Mouse (Mus musculus) hindbrain, postnatal 0 days (tissue): ENCODE data around the gene Spata31d1a. TPM values are rescaled to one million over a fixed set of nuclear protein-coding genes. Genes with fewer than 3 reads are reported as not detected.

Source experiments
- ATAC-seq: fragments of 200-750 bp; cut with Nextera tagmentation; 2 replicates; pipeline ENCODE4 v1.8.0; 2017; ENCODE audit warnings: mild to moderate bottlenecking, moderate TSS enrichment, moderate library complexity
- DNase-seq: peaks from one replicate; pipeline ENCODE4 v3.0.0-alpha.2; 2015; ENCODE audit warnings: low spot score
- H3K27ac ChIP-seq: fragments of 300-500 bp; sonication (generic); 2 replicates; pipeline ENCODE4 v1.5.1; 2014; ENCODE audit warnings: mild to moderate bottlenecking
- H3K27me3 ChIP-seq: fragments of 300-500 bp; sonication (generic); 2 replicates; pipeline ENCODE4 v1.6.1; 2014; ENCODE audit warnings: low read length, mixed read lengths; ENCODE audit not compliant: insufficient read depth
- H3K36me3 ChIP-seq: fragments of 300-500 bp; sonication (generic); 2 replicates; pipeline ENCODE4 v1.6.1; 2014; ENCODE audit warnings: low read length, mixed read lengths; ENCODE audit not compliant: insufficient read depth
- H3K4me1 ChIP-seq: fragments of 300-500 bp; sonication (generic); 2 replicates; pipeline ENCODE4 v1.6.1; 2014; ENCODE audit warnings: antibody characterized with exemption, low read length, mixed read lengths; ENCODE audit not compliant: insufficient read depth
- H3K4me2 ChIP-seq: fragments of 300-500 bp; sonication (generic); 2 replicates; pipeline ENCODE4 v1.6.1; 2014; ENCODE audit warnings: low read depth, mild to moderate bottlenecking, low read length, moderate library complexity, mixed read lengths
- H3K4me3 ChIP-seq: fragments of 300-500 bp; sonication (generic); 2 replicates; pipeline ENCODE4 v1.5.1; 2014; ENCODE audit warnings: low read length
- H3K9ac ChIP-seq: fragments of 300-500 bp; sonication (generic); replicated peaks from 2 replicates; pipeline ENCODE4 v1.6.1; 2014; ENCODE audit warnings: mild to moderate bottlenecking, low read length, moderate library complexity, mixed read lengths
- H3K9me3 ChIP-seq: fragments of 300-500 bp; sonication (generic); 2 replicates; pipeline ENCODE4 v1.6.1; 2016; ENCODE audit warnings: low read length, mixed read lengths
- CTCF ChIP-seq: IDR thresholded peaks from 2 replicates; pipeline ENCODE4 v1.5.1; 2016; ENCODE audit warnings: antibody characterized with exemption, control low read depth, low read depth
- WGBS: fragments of 180-500 bp; shearing (Covaris S2); extraction: QIAGEN DNeasy Blood & Tissue Kit; methylation state at CpG from one replicate; pipeline ENCODE4 v1.1.7; 2014; 5-methylcytosine and 5-hydroxymethylcytosine counted together
- polyA plus RNA-seq: library from polyadenylated mRNA; unstranded; fragments of >200 nt; fragmentation: Nextera tagmentation; extraction: Ambion mirVana; gene quantifications from 2 replicates; pipeline ENCODE4 v1.2.1, GENCODE M21; 2015
- total RNA-seq: library from RNA; depleted of rRNA; stranded (reverse); fragments of >200 nt; gene quantifications from 2 replicates; pipeline ENCODE4 v1.2.3, GENCODE M21; 2014

Gene Spata31d1a
- total and polyA plus RNA-seq, 2 experiments from 2014 or later = 0.09 TPM; not detected in 1

- Histone ChIP-seq H3K27ac (no peak overlapping the region), H3K4me1 (no peaks in the 10 kb centered on the region), H3K9me3 (no peaks in the 10 kb centered on the region), H3K4me3 (no peak overlapping the region), H3K36me3 (no peaks in the 10 kb centered on the region), H3K27me3 (no peaks in the 10 kb centered on the region), H3K9ac (no peak overlapping the region), H3K4me2 (no peak overlapping the region)
- no peak for TF ChIP-seq CTCF
- WGBS = 89% methylated on average over 7 of the region's 7 CpGs
- ATAC-seq = no peak
- DNase-seq = no peak
Measured at GRCm38 (mm10) chr13:59690576-59690975, 19.6 kb downstream of the Spata31d1a start.

DNA sequence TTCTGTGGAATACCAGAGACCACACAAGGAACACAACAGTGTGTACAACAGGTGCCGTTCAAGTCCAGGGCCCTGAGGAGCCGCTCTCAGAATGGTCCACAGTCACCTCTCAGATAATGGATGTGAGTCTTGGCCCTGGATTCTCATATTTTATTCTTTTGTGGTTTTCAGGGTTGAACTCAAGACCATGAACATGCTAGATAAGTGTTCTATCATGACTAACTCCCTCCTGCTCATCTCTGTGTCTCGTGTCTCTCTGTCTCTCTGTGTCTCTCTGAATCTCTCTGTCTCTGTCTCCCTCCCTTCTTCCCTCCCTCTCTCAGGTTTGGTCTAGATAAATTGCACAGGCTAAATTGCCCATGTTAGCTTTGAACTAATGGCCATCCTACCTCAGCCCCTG, 20.3 kb downstream of the Spata31d1a start:
- Histone ChIP-seq H3K27ac (no peak overlapping the region), H3K9me3 (no peaks in the 10 kb centered on the region), H3K4me3 (no peak overlapping the region), H3K36me3 (no peaks in the 10 kb centered on the region), H3K4me1 (no peaks in the 10 kb centered on the region), H3K27me3 (no peaks in the 10 kb centered on the region), H3K9ac (no peak overlapping the region), H3K4me2 (no peak overlapping the region)
- ATAC-seq (no peak), DNase-seq (no peak)
- no peak for TF ChIP-seq CTCF
- WGBS = 93% methylated on average over 3 of the region's 3 CpGs

DNA sequence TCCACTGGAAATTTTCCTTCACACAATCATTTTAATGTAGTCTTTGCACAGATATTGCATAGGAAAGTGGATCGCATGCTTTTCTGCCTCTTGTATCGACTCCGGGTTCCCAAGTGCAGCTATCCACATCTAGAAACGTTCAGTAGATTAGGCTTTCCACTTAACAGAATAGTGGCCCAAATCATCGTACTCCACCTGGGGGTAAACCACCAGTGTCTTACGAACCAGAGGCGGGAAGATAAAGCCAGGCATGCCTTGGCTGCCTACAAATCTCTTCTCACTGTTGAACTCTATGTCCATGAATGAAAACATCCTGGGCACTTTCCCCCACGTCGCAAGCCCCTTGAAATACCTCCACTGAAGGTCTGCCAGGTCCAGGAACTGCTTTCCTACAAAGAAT, 20.8 kb downstream of the Spata31d1a start:
- Histone ChIP-seq H3K27ac (no peak overlapping the region), H3K4me1 (no peaks in the 10 kb centered on the region), H3K27me3 (no peaks in the 10 kb centered on the region), H3K4me2 (no peak overlapping the region), H3K36me3 (no peaks in the 10 kb centered on the region), H3K9ac (no peak overlapping the region), H3K4me3 (no peak overlapping the region), H3K9me3 (no peaks in the 10 kb centered on the region)
- 86% methylated on average over 9 of the region's 9 CpGs for WGBS
- no peak for ATAC-seq
- no peak for DNase-seq
- no peak for TF ChIP-seq CTCF

DNA sequence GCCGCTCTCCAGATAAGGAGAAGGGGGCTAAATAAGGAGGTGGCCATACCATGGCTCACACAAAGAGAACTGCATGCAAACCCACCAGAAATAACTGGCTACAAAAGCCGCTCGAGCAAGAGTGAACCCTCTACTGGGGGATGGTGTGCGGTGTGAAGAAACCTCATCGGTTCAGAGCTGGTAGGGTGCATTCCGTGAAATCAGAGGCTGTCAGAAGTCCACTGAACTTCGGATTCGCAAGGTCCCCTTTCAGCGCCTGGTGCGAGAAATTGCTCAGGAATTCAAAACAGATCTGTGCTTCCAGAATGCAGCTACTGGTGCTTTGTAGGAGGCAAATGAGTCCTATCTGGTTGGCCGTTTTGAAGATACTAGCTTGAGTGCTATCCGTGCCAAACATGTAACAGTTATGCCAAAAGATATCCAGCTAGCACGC, 21.8 kb downstream of the Spata31d1a start:
- ATAC-seq (no peak), DNase-seq (no peak)
- Histone ChIP-seq H3K27ac (no peak overlapping the region), H3K9ac (no peak overlapping the region), H3K36me3 (no peaks in the 10 kb centered on the region), H3K27me3 (no peaks in the 10 kb centered on the region), H3K4me2 (no peak overlapping the region), H3K9me3 (no peaks in the 10 kb centered on the region), H3K4me1 (no peaks in the 10 kb centered on the region), H3K4me3 (no peak overlapping the region)
- no peak for TF ChIP-seq CTCF
- 46% methylated on average over 13 of the region's 13 CpGs for WGBS

GRCm38 (mm10) chr13:59685236-59685635, 24.9 kb downstream of the Spata31d1a start:
- no peaks in the 10 kb centered on the region for H3K9me3 ChIP-seq
- WGBS = 80% methylated on average over 3 of the region's 3 CpGs
- no peaks in the 10 kb centered on the region for H3K27me3 ChIP-seq
- DNase-seq (no peak), ATAC-seq (no peak)
- no peak overlapping the region for H3K27ac ChIP-seq
- H3K36me3 ChIP-seq = no peaks in the 10 kb centered on the region
- H3K9ac ChIP-seq = no peak overlapping the region
- no peak overlapping the region for H3K4me3 ChIP-seq
- H3K4me1 ChIP-seq = no peaks in the 10 kb centered on the region
- no peak overlapping the region for H3K4me2 ChIP-seq
- TF ChIP-seq CTCF = no peak

DNA sequence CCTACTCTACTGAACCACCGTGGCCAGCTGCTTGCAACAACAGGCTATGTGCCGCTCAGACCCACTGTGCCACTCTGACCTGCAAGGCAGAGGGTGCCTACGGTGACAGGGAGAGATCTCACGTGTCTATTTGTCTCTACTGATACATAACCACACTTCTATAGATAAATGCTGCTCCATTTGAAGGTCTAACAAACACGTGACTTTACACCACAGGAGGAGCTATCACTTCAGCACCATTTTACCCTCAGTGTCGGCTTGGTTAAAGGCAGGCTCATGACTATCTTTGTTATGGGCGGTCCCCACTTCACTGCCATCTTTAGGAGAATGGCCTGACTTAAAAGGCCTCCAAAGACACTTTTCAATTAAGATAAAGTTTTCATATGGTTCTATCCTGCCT, 27.5 kb downstream of the Spata31d1a start:
- TF ChIP-seq CTCF = no peak
- Histone ChIP-seq H3K36me3 (no peaks in the 10 kb centered on the region), H3K4me2 (no peak overlapping the region), H3K4me3 (no peak overlapping the region), H3K9me3 (no peaks in the 10 kb centered on the region), H3K27ac (no peak overlapping the region), H3K4me1 (no peaks in the 10 kb centered on the region), H3K27me3 (no peaks in the 10 kb centered on the region), H3K9ac (no peak overlapping the region)
- DNase-seq (no peak), ATAC-seq (no peak)
- 50% methylated on average over 7 of the region's 7 CpGs for WGBS

- no peak for TF ChIP-seq CTCF
- Histone ChIP-seq H3K9me3 (no peaks in the 10 kb centered on the region), H3K27ac (no peak overlapping the region), H3K9ac (no peak overlapping the region), H3K36me3 (no peaks in the 10 kb centered on the region), H3K4me1 (no peaks in the 10 kb centered on the region), H3K4me2 (no peak overlapping the region), H3K4me3 (no peak overlapping the region), H3K27me3 (no peaks in the 10 kb centered on the region)
- ATAC-seq (no peak), DNase-seq (no peak)
- 78% methylated on average over 4 of the region's 4 CpGs for WGBS
Measured at GRCm38 (mm10) chr13:59679908-59680307, 30.2 kb downstream of the Spata31d1a start.
